Mouse (Mus musculus): ENCODE data around the gene Cdh23.

Gene Cdh23

DNA sequence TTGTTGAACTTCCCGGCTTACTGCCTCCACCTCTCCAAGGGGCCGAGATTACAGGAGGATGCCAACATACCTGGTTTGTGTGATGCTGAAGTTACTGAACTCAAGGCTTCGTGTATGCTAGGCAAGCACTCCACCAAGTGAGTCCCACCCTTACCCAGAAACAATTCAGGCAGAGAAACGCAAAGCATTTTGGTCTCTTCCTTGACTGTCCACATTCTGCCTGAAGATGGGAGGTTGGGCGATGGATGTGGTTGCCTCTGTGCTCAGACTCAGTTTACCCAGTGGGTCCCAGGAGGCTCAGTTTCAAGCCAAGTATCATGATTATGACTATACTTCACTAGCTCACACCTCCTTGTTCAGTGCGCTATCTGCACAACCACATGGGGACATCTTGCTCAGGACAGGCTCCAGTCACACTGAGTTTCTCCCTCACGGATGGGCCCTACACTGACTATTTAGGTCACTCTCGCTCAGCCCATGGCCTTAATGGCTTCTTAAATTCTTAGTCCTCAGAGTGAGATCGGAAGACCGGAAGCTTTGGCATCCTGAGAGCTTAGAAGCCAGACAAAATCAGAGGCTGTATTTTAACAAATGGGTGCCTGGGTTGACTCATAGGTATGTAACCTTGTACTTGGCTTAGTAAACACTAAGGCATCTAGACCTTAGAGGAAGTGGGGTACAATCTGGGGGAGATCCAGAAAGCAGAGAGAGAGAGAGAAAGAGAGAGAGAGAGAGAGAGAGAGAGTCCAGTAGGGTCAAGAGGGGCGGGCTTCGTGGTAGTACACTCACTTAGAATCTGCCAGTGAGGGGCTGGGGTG lies 118.2 kb downstream of the Cdh23 start:
- CTCF ChIA-PET = no interaction called here

DNA sequence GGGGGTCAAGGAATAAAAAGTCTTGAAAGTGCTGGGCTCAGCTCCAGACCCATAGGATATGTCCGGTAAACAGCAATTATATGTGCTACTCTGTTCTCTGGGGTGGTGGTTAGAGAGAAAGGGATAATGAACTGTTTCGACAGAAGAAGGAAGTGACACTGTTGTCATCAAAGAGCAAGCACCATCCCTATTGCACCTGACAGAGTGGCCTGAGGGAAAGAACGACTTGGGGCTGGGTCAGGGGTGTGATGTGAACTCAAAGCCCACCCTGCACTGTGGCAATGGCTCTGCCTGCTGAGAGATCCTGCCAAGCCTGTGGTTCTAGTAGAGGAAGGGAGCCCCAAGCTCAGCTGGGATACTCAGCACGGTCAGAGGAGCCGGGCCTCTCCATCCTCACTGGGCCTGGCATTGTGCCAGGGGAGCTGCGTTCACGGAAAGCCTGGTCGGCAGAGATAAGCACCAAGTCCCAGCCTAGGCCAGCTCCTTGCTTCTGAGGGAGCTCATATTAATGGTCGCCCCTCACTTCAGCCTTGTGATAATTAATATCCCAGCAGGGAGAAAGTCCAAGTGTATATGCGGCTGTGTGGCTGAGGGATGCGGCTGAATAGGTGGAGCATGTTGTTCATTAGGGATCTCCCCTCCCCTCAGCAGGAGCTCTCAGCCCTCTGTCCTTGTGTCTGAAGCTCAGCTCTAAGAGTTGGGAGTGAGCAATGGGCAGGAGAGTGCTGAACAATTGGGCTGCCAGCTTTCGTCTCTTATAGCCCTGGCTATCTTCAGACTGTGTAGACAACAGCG lies 119.0 kb downstream of the Cdh23 start:
- CTCF ChIA-PET = no interaction called here

DNA sequence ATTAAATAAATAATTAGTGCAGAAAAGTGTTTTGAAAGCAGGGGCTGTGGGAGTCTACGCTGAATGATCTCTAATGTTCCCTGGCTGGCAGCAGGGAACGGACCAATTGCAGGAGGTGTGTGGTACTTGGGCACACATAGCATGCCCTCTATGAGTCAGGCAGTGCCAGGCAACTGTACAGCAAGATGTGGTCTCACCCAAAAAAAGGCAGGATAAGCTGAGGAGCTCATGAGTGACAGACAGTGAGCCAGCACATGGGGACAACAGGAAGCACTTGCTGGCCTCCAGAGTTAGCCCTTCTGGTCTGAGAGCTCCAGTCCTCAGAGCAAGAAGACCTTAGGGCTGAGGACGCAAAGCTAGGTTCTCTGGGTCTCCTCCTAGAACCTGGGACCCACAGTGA lies 121.4 kb downstream of the Cdh23 start:
- CTCF ChIA-PET = interaction anchor here (0.6 kb wide), 1 partner anchor 658 kb away, joined by 13 read pairs; no protein-coding TSS in a partner anchor

DNA sequence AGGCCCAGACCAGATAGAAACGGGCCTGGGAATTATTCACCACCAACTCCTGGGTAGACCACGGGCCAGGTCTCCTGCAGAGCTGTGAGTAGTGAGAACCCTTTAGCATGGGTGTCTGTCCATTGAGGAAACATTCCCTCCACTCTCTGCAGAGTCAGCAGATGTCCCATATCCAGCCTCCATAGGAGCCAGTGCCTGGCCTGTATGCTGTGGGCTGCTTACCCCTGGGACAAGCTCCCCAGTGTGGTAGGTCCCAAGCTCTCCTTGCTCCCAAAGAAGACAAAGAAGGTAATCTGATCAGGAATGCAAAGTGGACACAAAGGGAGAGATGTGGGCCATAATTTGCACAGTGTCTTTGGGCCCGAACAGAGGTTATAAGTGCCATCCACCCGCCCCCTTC lies 124.8 kb downstream of the Cdh23 start:
- CTCF ChIA-PET = no interaction called here

DNA sequence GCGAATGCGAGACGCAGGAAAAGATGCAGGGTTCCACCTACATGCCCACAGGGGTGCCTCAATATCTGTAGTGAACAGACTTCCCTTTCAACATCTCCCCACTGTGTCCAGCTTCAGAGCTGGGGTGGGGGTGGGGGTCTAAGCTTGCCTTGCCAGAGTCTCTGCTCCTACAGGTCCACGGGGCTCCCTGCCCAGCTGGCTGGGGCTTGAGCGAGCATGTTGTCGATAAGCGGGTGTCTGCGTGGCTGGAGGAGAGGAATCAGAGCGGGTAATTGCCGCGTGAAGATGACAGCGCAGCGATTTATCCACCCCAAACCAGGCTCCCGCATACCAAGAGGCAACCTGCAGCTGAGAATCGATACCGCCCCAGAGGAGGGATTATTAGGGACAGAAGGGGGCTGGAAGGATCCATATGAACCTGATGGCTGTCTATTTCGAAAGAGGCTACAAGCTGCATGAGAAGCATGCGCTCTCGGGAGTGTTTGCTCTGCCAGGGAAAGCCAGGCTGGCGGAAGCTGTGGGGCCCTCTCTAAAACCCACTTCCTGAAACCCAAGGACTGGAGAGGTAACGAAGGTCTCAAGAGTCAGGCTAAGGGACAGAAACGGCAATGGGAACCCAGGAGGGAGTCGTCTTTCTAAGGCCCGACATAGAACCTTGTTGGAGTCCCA lies 129.8 kb downstream of the Cdh23 start:
- CTCF ChIA-PET = no interaction called here

DNA sequence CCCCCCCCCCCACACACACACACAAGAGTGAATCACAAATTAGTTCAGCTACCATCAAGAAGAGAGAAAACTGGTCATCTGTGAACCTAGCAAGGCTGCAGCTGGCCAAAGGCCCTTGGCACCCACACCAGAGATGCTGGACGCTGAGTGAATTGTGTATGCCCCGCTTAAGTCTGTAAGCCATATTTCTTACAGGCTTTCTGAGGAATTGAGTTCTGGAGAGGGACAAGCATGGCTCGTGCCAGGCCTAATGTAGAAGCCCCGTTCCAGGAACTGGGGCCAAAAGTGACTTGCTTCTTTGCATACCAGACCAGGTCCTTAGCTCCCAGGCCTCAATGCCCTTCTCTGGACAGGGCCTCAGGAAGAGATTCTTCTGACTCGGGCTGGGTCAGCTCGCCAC lies 132.2 kb downstream of the Cdh23 start:
- CTCF ChIA-PET = no interaction called here

DNA sequence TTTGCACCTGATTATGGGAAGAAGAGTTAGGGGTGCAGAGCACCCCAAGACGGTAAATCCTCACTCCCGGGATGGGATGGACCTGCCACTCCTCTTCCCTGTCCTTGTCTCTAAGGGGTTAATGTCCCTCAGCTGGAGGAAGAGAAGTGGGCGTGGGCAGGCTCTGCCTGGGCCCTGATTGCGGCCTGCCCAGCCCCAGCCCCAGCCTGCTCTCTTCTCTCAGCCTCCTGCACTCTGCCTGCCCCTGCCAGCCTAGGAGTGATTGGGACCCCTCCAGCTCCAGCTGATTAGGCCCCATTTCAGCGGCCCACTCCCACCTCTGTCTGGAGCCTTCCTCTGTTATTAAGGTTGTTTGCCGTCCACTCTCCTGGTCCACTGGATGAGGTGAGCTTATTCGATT lies 133.3 kb downstream of the Cdh23 start:
- CTCF ChIA-PET = no interaction called here

DNA sequence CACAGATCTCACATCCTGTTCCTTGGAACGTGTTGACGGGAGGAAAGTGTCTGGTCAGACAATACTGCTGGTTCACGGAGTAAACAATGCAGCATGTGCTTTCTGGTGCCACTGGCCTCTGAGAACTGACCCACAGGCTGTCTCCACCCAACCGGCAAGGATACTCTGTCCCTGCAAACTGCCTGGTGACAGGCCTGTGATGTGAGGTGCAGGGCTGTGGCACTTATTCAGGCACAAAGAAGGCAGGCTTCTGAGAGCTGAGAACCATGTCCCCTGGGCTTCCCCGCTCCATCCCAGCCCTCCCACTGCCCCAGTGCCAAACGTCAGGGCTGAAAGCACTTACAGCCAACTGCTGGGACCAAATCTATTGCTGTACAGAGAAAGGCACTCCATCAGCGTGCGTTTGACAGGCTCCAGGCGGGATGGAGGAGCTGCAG lies 137.8 kb downstream of the Cdh23 start:
- CTCF ChIA-PET = no interaction called here

DNA sequence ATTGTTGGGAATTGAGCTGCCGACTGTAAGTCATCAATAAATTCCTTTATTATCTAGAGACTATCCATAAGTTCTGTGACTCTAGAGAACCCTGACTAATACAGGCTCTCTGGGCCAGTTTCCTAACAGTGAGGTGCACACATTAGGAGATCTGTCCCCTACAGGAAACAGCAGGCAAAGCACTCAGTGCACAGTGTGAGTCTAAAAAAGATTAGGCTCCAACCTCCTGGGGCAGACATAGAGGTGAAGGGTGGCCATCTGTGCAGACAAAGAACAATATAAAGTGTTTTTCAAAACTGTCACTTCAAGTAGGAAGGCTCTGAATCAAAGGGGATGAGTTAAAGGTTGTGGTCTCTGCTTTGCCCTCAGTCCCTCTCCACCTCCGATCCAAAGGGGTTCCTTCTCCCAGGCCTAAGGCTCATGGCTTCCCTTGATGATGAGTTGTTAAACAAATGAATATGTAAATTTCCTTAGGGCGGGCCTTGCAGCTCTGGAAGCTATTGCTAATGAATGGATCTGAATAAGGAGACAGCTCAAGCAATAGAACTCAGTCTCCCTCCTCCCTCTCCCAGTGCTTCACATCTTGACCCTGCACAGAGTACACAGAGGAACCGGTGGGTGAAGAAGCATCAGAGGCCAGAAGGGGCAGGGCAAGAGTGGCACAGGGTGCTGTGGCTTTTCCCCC lies 143.2 kb downstream of the Cdh23 start:
- CTCF ChIA-PET = no interaction called here

DNA sequence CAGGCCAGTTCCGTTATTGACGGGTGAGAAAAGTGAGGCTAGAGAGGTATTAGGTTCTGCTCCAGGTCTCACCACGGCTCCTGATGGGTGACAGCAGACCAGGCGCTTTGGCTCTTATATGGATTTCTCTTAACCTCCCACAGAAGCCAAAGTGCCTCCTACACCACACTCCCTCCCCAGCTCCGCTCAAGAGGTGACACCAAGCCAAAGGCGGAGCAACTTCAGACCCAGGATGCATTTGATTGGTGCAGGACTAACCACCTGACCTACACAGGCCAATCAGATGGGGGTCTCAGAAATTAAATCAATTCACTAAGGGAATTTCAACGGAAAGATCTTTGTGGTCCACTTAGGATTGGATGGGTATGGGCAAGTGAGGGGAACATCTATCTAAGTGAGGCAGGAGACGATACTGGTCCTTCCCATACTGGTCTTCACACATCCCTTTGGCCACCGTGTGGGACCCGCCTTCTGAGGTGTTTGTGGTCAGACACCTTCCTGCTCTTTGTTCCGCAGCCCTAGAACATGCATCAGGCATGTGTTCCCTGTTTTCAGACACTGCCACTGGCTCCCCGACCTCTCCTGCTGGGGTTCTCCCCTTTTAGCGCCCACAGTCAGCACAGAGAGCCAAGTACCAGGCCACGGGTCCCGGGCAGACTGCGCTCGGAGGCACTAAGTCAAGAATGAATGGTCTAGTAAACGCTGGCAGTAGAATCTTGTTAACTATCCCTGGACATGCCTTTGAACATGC lies 157.0 kb downstream of the Cdh23 start:
- CTCF ChIA-PET = no interaction called here

DNA sequence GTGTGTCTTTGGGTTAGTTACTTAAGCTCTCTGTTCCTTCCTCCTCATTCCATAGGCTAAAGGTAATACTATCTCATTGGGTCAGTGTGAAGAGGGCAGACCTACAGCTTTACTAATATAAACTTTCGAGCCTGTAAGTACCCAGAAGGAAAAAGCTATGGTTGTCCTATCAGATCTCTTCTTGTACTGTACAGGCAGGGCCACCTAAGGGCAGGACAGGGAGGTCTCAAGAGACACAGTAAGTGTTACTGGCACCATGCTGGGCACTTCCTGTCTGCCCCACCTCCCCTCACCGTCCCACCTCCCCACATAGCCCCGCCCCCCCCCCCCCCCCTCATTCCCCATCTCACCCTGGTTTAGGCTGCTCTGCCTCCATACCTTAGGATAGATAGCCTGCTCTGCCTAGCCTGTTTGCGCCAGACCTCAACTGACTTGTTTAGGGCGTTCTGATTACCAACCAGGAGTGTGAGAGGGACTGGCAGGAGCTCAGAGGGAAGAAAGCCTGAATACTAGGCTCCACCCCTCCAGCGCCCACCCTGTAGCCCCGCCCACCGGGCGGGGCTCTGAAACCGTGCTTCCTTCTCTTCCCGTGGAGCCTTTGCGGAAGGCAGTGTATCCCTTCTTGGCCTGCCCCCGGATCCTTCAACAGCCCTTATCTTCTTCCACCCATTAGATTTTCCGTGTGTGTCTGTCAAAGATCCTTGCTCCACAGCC lies 160.0 kb downstream of the Cdh23 start:
- CTCF ChIA-PET = no interaction called here

DNA sequence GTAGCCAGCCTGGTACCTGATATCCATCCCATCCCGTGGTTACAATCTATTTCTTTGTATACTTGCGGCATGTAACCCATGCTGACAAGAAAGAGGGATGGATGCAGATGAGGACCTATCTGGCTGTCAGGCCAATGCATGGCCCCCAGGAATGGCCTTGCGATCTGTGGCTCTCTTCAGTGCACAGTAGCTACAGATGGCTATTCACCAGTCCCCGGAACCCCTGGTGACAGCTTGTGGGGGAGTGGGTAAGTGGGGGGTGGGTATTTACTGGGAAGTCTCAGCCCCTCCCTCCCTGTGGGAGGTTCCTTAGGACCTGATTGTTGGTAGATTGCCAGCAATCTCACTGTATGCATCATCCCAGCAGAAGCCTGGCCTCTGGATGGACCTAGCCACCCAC lies 163.8 kb downstream of the Cdh23 start:
- CTCF ChIA-PET = no interaction called here

DNA sequence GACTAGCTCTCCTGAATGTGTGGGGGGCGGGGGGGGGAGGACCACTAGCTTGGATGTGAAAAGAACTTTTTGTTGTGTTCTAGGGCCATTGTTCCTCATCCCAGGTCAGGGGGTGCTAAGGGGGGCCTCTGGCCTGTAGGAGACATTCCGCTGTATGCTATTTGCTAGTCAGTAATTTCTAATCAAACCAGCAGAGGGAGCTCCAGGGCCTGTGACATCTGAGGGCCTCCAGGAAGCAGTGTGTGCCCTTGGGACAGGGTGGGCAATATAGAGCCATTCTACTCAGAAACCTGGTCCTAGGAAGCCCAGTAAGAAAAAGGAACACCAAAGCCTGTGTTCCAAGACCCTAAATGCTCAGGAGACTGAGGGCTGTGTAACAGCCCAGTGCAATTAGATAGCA lies 164.9 kb downstream of the Cdh23 start:
- CTCF ChIA-PET = interaction anchor here (0.7 to 1.2 kb wide), 3 partner anchors 60 to 230 kb away, joined by 3 to 6 read pairs (median 4); no protein-coding TSS in a partner anchor

DNA sequence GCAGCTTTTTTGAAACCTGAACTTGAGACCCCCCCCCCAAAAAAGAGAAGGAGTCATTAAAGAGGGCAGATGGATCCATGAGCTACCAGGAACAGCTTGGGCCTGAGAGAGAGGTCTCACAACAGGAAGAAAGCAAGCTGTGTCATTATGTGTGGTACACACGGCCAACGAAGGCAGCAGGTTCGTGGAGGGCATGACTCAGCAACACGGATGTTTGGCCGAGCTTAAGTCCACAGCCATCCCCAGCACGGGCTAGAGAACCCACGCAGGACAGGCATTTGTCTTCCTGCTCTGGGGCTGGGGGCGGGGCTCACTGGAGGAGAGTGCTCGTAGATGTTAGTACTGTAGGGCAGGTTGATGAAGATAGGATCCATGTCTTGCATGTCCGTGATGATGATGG lies 165.7 kb downstream of the Cdh23 start:
- CTCF ChIA-PET = interaction anchor here (0.7 to 1.2 kb wide), 2 partner anchors 226 to 231 kb away, joined by 3 to 6 read pairs; no protein-coding TSS in a partner anchor

DNA sequence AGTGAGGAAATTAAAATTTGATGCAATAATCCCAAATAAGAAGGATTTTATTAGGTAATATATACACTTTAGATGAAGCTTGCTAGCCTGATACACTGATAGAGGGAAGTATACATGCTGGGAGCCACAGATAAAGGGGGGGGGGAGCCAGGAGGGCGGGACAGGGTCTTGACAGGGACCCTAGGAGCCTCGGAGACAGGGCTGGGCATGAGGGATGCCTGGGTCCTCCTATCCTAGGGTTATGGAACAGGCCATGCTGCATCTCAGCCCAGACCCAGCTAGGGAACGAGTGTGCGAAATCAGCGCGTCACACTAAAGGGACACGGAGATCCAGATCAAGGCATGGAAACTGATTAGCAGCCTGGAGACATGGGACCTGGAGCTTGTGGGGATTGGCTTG lies 168.3 kb downstream of the Cdh23 start:
- CTCF ChIA-PET = no interaction called here

DNA sequence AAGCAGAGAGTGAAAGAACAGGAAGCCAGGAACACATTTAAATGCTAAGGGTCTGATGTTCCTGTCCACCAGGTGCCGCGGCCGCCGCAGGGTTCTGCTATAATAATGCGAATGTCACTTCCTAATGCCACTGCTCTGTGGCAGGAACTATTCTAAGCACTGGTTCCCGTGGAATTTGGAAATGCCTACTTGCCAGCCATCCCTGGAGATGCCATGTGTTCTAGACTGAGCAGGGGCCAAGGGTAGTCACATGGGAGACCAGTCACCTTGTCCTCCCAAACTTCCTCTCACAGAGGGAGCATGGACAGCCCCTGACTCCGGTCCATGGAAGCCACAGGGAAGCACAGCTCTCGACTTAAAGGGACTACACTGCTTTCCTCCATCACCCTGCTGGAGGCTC lies 171.2 kb downstream of the Cdh23 start:
- CTCF ChIA-PET = no interaction called here

DNA sequence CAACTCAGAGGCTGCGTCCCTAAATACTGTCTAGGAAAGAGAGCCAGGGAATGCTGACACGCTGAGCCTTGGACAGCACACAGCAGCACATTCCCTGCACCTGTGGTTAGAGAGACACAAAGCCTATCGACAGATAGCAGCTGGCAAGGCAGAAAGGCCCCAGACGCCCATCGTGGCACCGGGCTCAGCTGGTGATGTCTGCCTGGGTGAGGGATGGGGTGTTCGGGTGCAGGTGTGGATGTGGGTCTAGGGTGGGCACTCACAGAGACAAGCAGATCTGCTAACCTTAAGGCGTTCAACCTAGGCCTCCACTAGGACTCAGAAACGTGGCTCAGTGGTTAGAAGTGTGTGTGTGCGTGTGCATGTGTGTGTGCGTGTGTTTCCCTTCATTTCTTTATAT lies 180.0 kb downstream of the Cdh23 start:
- CTCF ChIA-PET = no interaction called here

DNA sequence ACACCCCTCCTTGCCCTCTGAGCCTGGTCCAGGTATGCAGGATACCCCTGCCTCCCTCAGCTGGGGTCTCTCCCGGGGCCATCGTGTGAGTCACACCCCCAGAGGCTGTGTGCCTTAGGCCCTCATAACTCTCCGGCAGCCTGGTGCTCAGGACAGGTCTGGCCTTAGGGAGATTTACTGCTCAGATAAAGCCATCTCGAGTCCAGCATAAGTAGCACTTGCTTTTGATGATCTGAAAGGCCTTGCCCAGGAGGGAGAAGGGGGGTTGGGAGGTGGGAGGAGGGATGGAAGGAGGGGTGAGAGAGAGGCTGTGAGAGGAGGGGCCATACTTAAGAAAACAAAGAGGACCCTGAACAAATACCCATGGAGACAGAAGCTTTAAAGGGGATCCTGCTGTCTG lies 197.8 kb downstream of the Cdh23 start:
- CTCF ChIA-PET = no interaction called here

DNA sequence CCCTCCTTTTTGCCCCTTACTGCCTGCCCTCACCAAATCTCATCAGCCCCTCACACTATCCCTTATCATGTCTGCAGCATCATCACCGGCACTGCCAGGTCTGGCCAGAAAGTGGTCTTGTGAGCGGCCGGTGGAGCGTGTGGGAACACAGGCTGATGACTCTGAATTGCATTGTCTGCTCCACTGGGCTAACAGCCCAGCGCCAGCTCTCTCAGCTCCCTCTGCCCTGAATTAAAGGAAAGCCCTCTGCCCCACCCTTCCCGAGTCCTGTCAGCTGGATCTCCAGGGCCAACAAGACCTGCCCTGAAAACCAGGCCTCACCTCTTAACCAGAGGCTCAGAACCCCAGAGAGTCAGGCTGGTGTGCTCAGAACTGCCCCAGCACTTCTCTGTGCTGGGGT lies 201.2 kb downstream of the Cdh23 start:
- CTCF ChIA-PET = no interaction called here

DNA sequence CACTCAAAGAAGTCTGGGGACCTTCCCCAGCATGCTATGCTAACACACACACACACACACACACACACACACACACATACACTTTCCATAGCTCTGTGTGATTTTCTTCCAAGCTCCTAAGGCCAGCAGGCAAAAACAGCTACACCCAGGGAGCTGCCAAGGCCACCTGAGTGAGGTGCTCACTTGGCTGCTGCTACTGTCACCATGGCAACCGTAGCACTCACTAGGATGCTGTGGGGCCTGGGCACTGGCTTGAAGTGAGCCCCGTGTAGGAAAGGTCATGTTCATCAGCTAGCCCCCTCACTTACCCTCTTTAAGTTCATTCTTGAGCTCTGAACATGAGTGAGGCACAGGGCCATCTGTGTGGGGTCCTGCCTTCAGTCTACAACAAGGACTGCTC lies 204.8 kb downstream of the Cdh23 start:
- CTCF ChIA-PET = no interaction called here

DNA sequence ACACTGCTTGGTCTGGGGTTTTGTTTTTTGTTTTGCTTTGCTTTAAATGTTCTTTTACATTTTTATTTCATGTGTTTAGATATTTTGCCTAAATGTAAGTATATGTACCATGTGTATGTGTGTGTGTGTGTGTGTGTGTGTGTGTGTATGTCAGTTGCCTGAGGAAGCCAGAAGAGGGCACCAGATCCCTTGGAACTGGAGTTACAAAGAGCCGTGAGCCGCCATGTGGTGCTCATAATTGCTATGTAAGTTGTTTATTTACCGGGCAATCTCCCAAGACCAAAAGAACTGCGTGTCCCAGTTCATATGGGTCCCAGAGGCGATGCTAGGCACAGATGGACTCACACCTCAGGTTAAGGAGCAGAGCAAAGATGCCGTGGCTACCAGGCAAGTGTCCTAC lies 214.9 kb downstream of the Cdh23 start:
- CTCF ChIA-PET = no interaction called here

Data from spleen, embryonic (tissue).